Comparison of ENCODE assay signal across 9 mouse cellular contexts in the genomic region with DNA sequence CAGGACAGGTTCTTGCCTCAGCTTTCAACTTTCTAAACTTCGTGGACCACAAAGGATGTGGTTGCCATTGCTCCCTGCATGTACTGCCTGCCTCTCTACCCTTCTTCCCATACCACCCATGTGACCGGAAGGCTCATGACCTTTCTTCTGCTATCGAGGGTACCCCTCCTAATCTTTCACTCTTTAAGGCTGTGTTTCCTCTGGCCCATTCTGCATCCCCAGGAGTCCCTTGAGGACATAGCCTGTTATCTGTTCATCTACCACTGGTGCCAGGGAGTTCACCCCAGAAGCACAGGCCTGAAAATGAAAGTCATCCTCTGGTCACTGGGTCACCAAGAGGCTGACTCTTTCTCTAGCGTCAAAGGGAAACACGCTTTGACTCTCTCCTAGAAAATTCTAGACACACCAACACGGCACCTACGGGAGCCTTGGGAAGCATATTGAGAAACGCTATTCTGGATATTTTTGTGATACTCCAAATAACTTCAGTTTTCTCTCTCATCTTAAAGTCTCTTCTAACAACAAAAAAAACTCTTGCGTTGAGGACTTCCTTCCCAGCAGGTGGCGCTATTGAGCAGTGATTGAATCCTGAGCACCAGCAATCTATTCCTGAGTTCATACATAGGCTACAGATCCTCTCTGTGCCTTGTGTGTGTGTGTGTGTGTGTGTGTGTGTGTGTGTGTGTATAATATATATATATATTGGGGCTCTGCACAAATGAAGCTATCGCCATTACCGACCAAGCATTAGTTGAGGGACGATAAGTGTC. TPM values are rescaled to one million over a fixed set of nuclear protein-coding genes. Genes with fewer than 3 reads are reported as not detected.
DNase-seq lines count a peak whose midpoint lies in the region; ATAC-seq and TF ChIP-seq lines count a peak whose summit lies in the region.
"Had no signal": no experiment of that assay in that cellular context is flagged by ENCODE, and none has a peak within 500 bp of the region (broad histone marks: within the 10 kb centered on the region; RNA-seq: fewer than 3 reads in every experiment).

No protein-coding gene starts in this region.

- no peak overlapping the region for H3K27ac ChIP-seq in kidney, embryonic 15.5 days
- no peak overlapping the region for H3K27ac ChIP-seq in intestine, embryonic 15.5 days
- no peak overlapping the region for H3K27ac ChIP-seq in liver, postnatal 0 days (ENCODE audit: low read depth)
- H3K27ac ChIP-seq: embryonic facial prominence, embryonic 12.5 days had no signal

- H3K4me1 ChIP-seq in kidney, embryonic 15.5 days = no peaks in the 10 kb centered on the region
- H3K4me1 ChIP-seq in intestine, embryonic 15.5 days (replicated peaks) = no peaks in the 10 kb centered on the region
- H3K4me1 ChIP-seq in liver, postnatal 0 days (ENCODE audit: insufficient read depth) = no peaks in the 10 kb centered on the region
- H3K4me1 ChIP-seq: embryonic facial prominence, embryonic 12.5 days had no signal

- H3K4me3 ChIP-seq in kidney, embryonic 15.5 days (replicated peaks) = no peak overlapping the region
- no peak overlapping the region for H3K4me3 ChIP-seq in intestine, embryonic 15.5 days (replicated peaks)
- H3K4me3 ChIP-seq in liver, postnatal 0 days (ENCODE audit: low read depth, low read length) = no peak overlapping the region
- H3K4me3 ChIP-seq: embryonic facial prominence, embryonic 12.5 days had no signal

- 39% methylated on average over 13 of the region's 13 CpGs for WGBS in kidney, embryonic 15.5 days
- 42% methylated on average over 13 of the region's 13 CpGs for whole genome bisulfite sequencing in intestine, embryonic 15.5 days
- WGBS in liver, postnatal 0 days (ENCODE audit: insufficient replicate concordance) = 33% methylated on average over 13 of the region's 13 CpGs

- no peaks in the 10 kb centered on the region for H3K36me3 ChIP-seq in kidney, embryonic 15.5 days
- H3K36me3 ChIP-seq in intestine, embryonic 15.5 days = no peaks in the 10 kb centered on the region
- H3K36me3 ChIP-seq in liver, postnatal 0 days (replicated peaks; ENCODE audit: insufficient read depth, low read length) = no peaks in the 10 kb centered on the region
- H3K36me3 ChIP-seq: embryonic facial prominence, embryonic 12.5 days had no signal

- ATAC-seq in kidney, embryonic 15.5 days (replicated peaks; ENCODE audit: low FRiP score) = no peak
- ATAC-seq in intestine, embryonic 15.5 days = peak; percentile 66; the same call in 1 of the 2 replicates
- no peak for ATAC-seq in liver, postnatal 0 days

- TF ChIP-seq CTCF in liver, postnatal 0 days (IDR thresholded peaks at IDR 0.05; ENCODE audit: low read depth) = peak; percentile 85

- H3K27me3 ChIP-seq in kidney, embryonic 15.5 days = peaks cover 20% of the 10 kb centered on the region
- 0 out of 2 replicates have a peak, but pooled peaks cover 3% of the 10 kb centered on the region for H3K27me3 ChIP-seq in intestine, embryonic 15.5 days (replicated peaks)
- H3K27me3 ChIP-seq in liver, postnatal 0 days (ENCODE audit: insufficient read depth, low read length) = no peaks in the 10 kb centered on the region
- H3K27me3 ChIP-seq: embryonic facial prominence, embryonic 12.5 days had no signal

- no peak overlapping the region for H3K9ac ChIP-seq in kidney, embryonic 15.5 days
- no peak overlapping the region for H3K9ac ChIP-seq in intestine, embryonic 15.5 days
- no peak overlapping the region for H3K9ac ChIP-seq in liver, postnatal 0 days (replicated peaks)
- H3K9ac ChIP-seq: embryonic facial prominence, embryonic 12.5 days had no signal

- 0 out of 2 replicates have a peak, but pooled peaks cover 5% of the 10 kb centered on the region for H3K9me3 ChIP-seq in kidney, embryonic 15.5 days (replicated peaks)
- no peaks in the 10 kb centered on the region for H3K9me3 ChIP-seq in intestine, embryonic 15.5 days
- no peaks in the 10 kb centered on the region for H3K9me3 ChIP-seq in liver, postnatal 0 days (ENCODE audit: low read length)
- H3K9me3 ChIP-seq: embryonic facial prominence, embryonic 12.5 days had no signal

- no peak for TF ChIP-seq EP300 in liver, postnatal 0 days (IDR thresholded peaks at IDR 0.05; ENCODE audit: low read depth)

- DNase-seq in kidney, adult 9 months = peak; percentile 50
- DNase-seq in cerebellum, adult 11-12 months = peak; percentile 36
- peak; percentile 77 for DNase-seq in forelimb bud, embryonic 11.5 days (ENCODE audit: low read depth, low spot score)
- peak; percentile 78 for DNase-seq in liver, postnatal 0 days
- peak; percentile 82 for DNase-seq in neural tube, embryonic 10.5 days (ENCODE audit: extremely low spot score, low spot score)
- peak; percentile 92 for DNase-seq in testis, postnatal 10 days (ENCODE audit: low spot score)

- H3K4me2 ChIP-seq in kidney, embryonic 15.5 days = no peak overlapping the region
- no peak overlapping the region for H3K4me2 ChIP-seq in intestine, embryonic 15.5 days (replicated peaks)
- peak overlapping the region; percentile 45 for H3K4me2 ChIP-seq in liver, postnatal 0 days (ENCODE audit: low read depth, low read length)
- H3K4me2 ChIP-seq: embryonic facial prominence, embryonic 12.5 days had no signal

RNA-seq across cellular contexts. Expression of gene 2410004P03Rik, which starts 21.4 kb away (rescaled TPM):
- 0.40 and 0.76 TPM in 2 replicates for polyA plus RNA-seq in kidney, embryonic 15.5 days (2015; fragmentation: Nextera tagmentation; extraction: Ambion mirVana)
- 0.09 and 0.44 TPM in 2 replicates for polyA plus RNA-seq in intestine, embryonic 15.5 days (2015; fragmentation: Nextera tagmentation; extraction: Ambion mirVana)
- 0.06 TPM in 1 of 2 replicates, not detected in the other for polyA plus RNA-seq in liver, postnatal 0 days (2015; fragmentation: Nextera tagmentation; extraction: Ambion mirVana)

RNA-seq across cellular contexts. Expression of gene Pqlc3, which starts 32.7 kb away (rescaled TPM):
- 4.0 and 4.9 TPM in 2 replicates for polyA plus RNA-seq in kidney, embryonic 15.5 days (2015; fragmentation: Nextera tagmentation; extraction: Ambion mirVana)
- polyA plus RNA-seq in intestine, embryonic 15.5 days (2015; fragmentation: Nextera tagmentation; extraction: Ambion mirVana) = 10.3 and 12.6 TPM in 2 replicates
- 6.5 and 6.7 TPM in 2 replicates for polyA plus RNA-seq in liver, postnatal 0 days (2015; fragmentation: Nextera tagmentation; extraction: Ambion mirVana)

Comparison
In these comparisons a context has a peak if more than half of its experiments do, and no peak if none do; other contexts are left out.
1. DNase-seq: peak in every context shown above with its lines; median percentile 92 in testis, postnatal 10 days; 82 in neural tube, embryonic 10.5 days; 78 in liver, postnatal 0 days; 77 in forelimb bud, embryonic 11.5 days; 50 in kidney, adult 9 months; 36 in cerebellum, adult 11-12 months.